Mouse (Mus musculus) lung, postnatal 36 days (tissue): ENCODE results near the gene Gm44790.
A peak's percentile ranks its signal among the peaks of the same experiment; 100 is the strongest.
"Not testable (repeated sequence)": the region's sequence is repeated elsewhere in the genome, so short reads cannot be mapped to it uniquely, and the experiment has no call there.

Experiments used
- DNase-seq: peaks from one replicate; pipeline ENCODE4 v3.0.0; 2022; ENCODE audit warnings: mixed read lengths

The Gm44790 gene

DNA sequence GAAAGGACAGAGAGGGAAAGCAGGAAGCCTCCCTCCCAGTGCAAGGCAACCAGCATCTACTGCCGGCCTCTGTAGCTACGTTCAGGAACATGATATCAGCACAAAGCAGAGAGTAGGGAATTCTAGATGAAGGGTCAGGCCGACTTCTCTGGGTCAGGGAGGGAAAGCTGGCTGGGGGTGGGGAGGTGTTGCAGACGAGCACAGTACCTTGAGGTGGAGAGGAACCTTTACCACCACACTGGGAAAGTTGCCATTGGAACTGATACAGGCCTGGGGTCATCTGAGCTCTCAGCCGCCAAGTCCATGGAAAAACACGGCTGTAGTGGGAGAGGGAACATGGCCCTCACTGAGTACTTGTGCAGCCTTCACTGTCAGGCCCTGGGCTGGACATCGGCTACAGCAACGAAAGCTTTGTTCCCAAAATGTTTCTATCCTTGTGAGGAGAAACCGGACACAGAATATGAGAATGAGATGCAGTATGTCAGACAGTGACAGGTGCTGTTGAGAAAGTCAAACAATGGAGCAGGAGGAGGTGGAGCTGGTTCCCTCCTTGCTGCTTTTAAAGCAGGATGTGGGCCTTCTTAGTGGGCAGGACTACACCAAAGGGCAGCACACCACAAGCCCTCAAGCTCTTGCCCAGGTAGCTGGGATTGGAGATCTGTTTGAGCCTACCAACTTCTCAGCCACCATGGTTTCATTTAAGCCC lies 49.2 kb downstream of the Gm44790 start:
- no peak for DNase-seq

DNA sequence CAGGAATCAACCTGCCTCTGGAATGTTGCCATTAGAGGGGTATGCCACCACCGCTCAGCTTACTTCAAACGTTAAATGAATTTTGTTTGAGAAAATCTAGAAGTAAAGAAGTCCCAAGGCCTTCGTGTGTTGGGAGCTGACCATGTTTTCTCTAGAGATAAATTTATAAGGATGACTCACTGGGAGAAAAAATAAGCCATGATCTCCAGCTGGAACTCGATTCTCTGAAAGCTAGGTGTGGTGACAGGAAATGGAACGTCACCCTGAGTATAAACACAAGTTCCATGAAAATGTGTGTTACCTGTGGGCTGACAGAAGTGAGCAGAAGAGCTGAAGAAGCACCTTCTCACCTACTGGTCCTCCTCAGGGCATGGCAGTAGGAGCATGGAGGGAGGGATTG lies 50.5 kb downstream of the Gm44790 start:
- DNase-seq: no peak

DNA sequence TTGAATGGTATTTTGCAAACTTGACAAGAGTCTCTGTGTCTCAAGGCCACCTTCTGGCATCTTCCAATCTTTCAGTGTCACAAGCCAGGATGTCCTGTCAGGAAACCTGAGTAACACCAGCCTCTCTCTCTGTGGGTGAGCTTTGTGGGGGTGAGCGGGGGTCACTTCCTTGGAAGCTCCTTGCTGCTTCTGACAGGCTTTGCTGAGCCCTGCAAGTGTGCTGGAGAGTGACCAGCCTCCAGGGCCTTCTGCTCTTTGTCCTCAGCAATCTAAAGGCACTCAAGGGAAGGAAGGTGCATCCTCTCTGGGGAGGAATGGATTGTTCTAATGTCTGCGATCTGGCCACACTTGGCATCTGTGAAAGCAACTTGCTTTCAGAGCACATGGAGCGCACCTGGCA lies 52.9 kb downstream of the Gm44790 start:
- DNase-seq: no peak

DNA sequence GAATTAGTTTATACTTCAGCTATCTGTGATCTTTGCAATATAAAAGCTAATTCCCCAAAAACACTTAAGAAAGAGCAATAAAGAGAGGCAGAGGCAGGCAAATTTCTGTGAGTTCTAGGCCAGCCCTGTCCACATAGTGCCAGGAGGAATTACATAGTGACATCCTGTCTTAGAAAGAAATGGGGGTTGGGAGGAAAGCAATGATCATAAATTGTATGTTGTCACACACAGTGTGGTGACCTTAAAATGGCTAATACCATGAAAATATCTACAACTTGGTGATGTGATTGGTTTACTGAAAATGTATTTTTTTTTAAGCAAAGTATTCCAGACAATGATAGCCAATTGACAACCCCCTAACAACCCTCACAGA lies 53.3 kb downstream of the Gm44790 start:
- DNase-seq: no peak

DNA sequence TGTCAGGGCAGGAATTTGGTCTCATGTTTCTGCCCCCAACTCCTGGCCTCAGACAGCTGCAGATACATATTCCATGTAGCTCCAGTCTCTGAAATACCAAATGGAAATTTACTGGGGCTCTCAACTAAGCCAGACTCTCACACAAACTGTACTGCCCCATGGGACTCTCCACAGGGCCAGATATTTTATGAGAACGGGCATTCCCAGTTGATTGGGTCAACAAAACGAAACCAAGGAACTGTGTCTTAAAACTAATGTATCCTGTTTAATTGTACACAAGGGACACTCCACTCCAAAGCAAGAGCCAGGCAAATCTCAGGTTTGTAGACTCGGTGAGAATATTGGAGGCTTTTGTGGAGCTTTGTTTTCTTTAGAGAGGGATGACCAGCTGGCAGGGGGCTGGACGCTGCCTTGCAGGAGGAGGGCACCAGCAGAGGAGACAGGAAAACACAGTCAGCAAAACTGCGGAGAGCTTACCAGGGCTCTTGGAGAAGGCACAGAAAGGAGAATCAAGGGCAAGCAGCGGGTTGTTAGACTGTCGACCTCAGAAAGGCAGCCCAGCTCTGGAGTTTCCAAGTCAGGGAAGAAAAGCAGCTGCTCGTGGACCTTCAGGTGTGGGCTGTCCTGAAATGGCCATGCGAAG lies 53.9 kb downstream of the Gm44790 start:
- peak; percentile 59 for DNase-seq

DNA sequence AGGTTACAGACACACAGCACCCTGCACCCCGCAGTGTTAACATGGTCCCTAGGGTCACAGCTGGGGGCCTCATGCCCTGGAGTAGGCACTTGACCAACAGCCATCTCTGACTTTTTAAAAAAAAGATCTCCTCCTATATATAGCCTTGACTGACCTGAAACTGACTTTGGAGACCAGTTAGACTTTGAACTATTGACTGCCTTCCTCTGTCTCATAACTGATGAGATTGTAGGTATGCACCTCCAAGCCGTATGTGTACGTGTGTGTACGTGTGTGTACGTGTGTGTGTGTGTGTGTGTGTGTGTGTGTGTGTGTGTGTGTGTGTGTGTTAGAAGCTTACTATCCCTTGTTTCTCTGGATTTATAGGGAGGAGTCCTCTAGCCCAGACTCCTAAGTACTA lies 55.4 kb downstream of the Gm44790 start:
- DNase-seq: no peak

DNA sequence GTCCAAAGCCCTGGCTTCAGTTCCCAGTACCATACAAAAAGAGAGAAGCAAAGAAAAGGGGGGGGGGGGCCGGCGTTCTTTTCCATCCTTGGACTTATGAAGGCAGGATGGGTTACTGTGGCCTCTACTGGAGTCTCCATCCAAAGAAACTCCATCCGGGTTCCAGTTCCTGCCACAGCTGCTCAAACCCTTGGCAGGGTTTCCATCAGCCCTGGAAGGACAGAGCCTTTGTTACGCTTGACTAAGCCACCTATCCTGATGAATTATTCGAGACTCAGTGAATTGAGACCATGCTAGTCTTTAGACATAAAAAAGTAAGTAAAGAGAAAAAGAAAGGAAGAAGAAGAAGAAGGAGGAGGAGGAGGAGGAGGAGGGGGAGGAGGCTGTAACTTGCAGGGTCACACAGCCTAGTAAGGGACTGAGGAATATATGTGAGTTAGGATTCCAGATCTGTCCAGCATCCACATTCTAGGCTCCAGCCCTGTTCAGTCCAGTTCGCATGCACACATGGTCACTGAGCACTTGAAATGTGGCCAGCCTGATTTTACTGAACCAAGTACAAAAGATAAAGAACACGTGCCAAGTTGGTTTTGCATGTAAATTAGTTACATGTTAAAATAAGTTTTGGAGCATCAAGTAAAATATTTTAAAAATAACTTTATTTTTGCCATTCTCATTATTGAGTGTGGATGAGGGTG lies 59.6 kb downstream of the Gm44790 start:
- DNase-seq: no peak

DNA sequence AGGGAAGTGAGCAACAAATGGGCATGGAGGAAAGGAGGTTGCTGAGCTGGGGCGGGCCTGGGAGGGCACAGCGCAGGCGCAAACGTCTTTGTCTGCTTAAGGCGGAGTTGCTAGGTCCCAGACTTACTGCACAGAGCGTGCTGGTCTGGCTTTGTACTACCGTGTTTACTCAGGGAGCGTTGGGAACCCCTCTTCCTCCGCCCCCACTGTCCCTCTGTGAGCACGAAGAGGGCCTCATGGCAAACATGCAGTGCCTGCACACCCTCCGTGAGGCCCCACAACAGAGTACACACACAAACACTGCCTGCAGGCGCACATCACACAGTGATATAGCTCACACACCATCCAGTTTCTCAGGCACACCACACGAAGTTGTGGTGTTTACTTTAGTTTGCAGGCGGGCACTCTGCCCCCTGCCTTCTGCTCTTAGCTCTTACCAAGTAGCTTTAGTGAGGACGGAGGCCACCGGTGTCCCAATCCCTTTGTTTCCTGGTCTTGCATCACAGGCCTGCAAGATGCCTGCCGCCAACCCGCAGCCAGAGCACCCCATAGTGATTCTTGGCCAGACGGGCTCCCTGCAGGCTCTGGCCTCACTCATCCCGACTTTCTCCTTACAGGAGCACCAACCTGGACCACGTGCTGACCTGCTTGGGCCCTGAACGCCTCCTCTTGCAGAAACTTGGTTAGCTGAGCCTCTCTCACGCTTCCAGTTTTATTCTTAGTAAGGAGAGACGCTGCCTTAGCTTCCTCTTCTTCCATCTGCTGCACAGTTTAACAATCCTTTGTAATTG lies 61.1 kb downstream of the Gm44790 start:
- peak; percentile 93 for DNase-seq

DNA sequence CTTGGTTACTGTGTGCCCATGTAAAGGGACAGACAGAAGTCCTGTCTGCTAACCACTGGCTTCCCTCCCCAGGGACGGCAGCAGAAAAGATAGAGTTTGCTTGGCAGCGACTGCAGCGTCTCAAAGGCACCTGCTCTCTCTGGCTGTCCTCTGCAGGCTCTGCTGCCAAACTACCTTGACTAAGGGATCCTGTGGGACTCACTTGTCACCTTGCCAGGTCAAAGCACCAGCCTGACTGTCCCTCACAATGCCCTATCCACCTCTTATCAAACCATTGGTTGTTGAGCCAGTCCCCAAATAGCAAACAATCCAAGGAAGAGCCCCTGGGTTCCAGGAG lies 61.7 kb downstream of the Gm44790 start:
- no peak for DNase-seq

DNA sequence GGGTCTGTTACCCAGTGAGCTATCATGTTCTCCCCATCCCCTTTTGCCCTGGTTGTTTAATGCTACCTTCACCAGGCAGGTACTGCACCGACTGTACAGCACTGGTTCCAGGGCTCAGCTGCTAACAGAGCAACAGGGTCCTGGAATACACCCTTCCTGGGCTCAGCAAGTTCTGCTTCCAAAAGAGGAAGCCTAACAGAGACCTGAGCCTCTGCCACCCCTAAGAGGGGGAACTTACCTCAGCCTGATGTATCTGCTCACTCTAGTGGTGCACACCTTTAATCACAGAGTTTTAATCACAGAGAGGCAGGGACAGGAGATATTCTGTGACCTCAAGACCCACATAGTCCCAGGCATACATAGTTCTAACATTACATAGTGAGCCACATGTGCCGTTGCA lies 63.5 kb downstream of the Gm44790 start:
- DNase-seq: no peak

DNA sequence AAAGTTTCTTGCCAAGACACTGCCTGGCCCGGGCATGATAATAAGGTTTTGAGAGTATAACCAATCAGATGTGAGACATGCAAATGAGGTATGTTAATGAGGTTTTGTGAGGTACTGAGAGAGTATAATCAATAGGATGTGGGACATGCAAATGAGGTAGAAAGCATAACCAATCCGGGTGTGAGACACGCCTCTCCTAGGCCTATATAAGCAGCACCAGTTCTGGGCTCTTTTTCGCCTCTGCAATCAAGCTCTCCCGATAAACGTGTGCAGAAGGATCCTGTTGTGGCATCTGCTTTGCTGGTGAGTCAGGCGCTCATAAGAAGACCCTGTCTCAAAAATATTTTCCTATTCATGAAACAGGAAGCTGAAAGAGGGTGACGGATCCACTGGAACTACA lies 64.0 kb downstream of the Gm44790 start:
- DNase-seq: not testable (repeated sequence)

DNA sequence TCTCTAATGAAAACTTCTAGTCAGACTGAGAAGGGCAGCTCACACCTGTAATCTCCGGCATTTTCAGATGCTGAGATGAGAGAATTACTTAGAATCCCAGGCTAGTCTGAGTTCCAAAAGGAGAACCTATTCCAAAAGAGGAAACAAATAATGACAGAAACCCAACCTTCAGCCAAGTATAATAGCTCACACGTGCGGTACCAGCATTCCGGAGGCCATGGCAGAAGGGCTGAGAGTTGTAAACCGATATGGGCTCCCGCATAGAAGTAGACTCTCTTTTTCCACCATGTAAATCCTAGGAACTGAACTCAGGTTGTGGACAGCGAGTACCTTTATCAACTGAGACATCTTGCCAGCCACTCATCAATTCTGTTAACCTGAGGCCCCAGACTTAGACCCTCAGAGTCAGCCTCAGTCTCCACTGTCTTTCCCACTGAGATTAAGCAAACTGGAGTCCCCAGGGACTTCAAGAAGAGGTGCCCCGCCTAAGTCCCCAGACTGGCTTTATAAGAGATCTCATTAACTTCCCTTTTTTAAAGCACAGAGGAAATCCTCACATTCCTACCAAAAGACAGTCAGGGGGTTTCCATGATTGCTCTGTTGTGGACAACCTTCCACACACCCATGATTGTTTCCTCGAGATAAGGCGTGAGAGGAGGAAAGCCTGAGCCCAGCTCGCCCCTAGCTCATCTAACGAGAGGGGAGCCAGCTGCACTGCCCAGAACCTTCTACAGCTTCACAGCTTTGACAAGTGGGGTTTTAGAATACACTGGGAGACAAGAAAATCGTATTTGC lies 67.2 kb downstream of the Gm44790 start:
- no peak for DNase-seq

DNA sequence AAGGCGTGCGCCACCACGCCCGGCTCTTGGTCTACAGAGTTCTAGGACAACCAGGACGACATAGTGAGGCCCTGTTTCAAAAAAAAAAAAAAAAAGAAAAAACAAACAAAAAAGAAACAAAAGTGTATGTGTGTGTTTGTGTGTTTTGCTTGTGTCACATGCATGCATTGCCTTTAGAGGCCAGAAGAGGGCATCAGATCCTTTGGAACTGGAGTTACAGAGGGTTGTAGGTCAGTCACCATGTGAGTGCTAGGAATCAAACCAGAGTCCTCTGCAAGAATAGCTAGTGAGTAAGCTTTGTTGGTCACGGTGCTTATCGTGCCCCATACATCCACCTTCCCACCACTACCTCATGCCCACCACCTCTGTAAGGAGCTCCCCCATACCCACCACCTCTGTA lies 68.3 kb downstream of the Gm44790 start:
- no peak for DNase-seq
